Mouse (Mus musculus): Measurements from ENCODE around the gene Ergic1. TPM values are rescaled to one million over a fixed set of nuclear protein-coding genes. Genes with fewer than 3 reads are reported as not detected.

Ergic1 gene
- polyA plus RNA-seq, 1 experiment = 68.6 TPM

- WGBS = 61% methylated on average over 7 of the region's 7 CpGs
Observed at GRCm38 (mm10) chr17:26694171-26694570, 132.9 kb downstream of the Ergic1 start.

GRCm38 (mm10) chr17:26695193-26695592 lies 133.9 kb downstream of the Ergic1 start:
- no peak overlapping the region for H3K27ac ChIP-seq (ENCODE audit: insufficient read depth, low read depth, low read length)
- no peaks in the 10 kb centered on the region for H3K27me3 ChIP-seq (ENCODE audit: control insufficient read depth, insufficient read depth, low read length)
- peaks cover 3% of the 10 kb centered on the region; the same call in 1 of the 2 replicates for H3K4me1 ChIP-seq (ENCODE audit: control insufficient read depth, insufficient read depth, insufficient read length, low read length)
- H3K36me3 ChIP-seq (ENCODE audit: control insufficient read depth, insufficient read depth, low read length) = peaks cover 32% of the 10 kb centered on the region
- WGBS = 96% methylated on average over 3 of the region's 3 CpGs
- H3K4me3 ChIP-seq (ENCODE audit: low read depth, low read length) = no peak overlapping the region
- TF ChIP-seq CTCF (IDR thresholded peaks at IDR 0.05; ENCODE audit: extremely low read depth, insufficient read length, insufficient replicate concordance, low read depth, low read length) (no peak), POLR2A (IDR thresholded peaks at IDR 0.05; ENCODE audit: low read depth, low read length) (no peak)

More at GRCm38 (mm10) chr17:26694171-26694570, 132.9 kb downstream of the Ergic1 start:
- H3K27me3 ChIP-seq (ENCODE audit: control insufficient read depth, insufficient read depth, low read length) = no peaks in the 10 kb centered on the region
- no peak overlapping the region for H3K4me3 ChIP-seq (ENCODE audit: low read depth, low read length)
- H3K4me1 ChIP-seq (ENCODE audit: control insufficient read depth, insufficient read depth, insufficient read length, low read length) = peaks cover 3% of the 10 kb centered on the region; the same call in 1 of the 2 replicates
- peaks cover 28% of the 10 kb centered on the region for H3K36me3 ChIP-seq (ENCODE audit: control insufficient read depth, insufficient read depth, low read length)
- TF ChIP-seq POLR2A (IDR thresholded peaks at IDR 0.05; ENCODE audit: low read depth, low read length) (no peak), CTCF (IDR thresholded peaks at IDR 0.05; ENCODE audit: extremely low read depth, insufficient read length, insufficient replicate concordance, low read depth, low read length) (no peak)
- no peak overlapping the region for H3K27ac ChIP-seq (ENCODE audit: insufficient read depth, low read depth, low read length)

GRCm38 (mm10) chr17:26698846-26699245 lies 137.6 kb downstream of the Ergic1 start:
- H3K36me3 ChIP-seq (ENCODE audit: control insufficient read depth, insufficient read depth, low read length) = peaks cover 36% of the 10 kb centered on the region
- no peaks in the 10 kb centered on the region for H3K27me3 ChIP-seq (ENCODE audit: control insufficient read depth, insufficient read depth, low read length)
- WGBS = 93% methylated on average over 5 of the region's 5 CpGs
- peaks cover 10% of the 10 kb centered on the region; the same call in 1 of the 2 replicates for H3K4me1 ChIP-seq (ENCODE audit: control insufficient read depth, insufficient read depth, insufficient read length, low read length)
- H3K4me3 ChIP-seq (ENCODE audit: low read depth, low read length) = no peak overlapping the region
- H3K27ac ChIP-seq (ENCODE audit: insufficient read depth, low read depth, low read length) = no peak overlapping the region
- peak; percentile 60; the same call in 1 of the 2 replicates for TF ChIP-seq CTCF (IDR thresholded peaks at IDR 0.05; ENCODE audit: extremely low read depth, insufficient read length, insufficient replicate concordance, low read depth, low read length)
- TF ChIP-seq POLR2A (IDR thresholded peaks at IDR 0.05; ENCODE audit: low read depth, low read length) = no peak

GRCm38 (mm10) chr17:26699819-26700616 lies 138.7 kb downstream of the Ergic1 start:
- H3K36me3 ChIP-seq (ENCODE audit: control insufficient read depth, insufficient read depth, low read length) = peaks cover 36% of the 10 kb centered on the region
- peaks cover 10% of the 10 kb centered on the region; the same call in 1 of the 2 replicates for H3K4me1 ChIP-seq (ENCODE audit: control insufficient read depth, insufficient read depth, insufficient read length, low read length)
- H3K4me3 ChIP-seq (ENCODE audit: low read depth, low read length) = no peak overlapping the region
- peak overlapping the region; percentile 85 for H3K27ac ChIP-seq (ENCODE audit: insufficient read depth, low read depth, low read length)
- no peaks in the 10 kb centered on the region for H3K27me3 ChIP-seq (ENCODE audit: control insufficient read depth, insufficient read depth, low read length)
- WGBS = 53% methylated on average over 10 of the region's 10 CpGs
- no peak for TF ChIP-seq POLR2A (IDR thresholded peaks at IDR 0.05; ENCODE audit: low read depth, low read length)
- no peak for TF ChIP-seq CTCF (IDR thresholded peaks at IDR 0.05; ENCODE audit: extremely low read depth, insufficient read length, insufficient replicate concordance, low read depth, low read length)

GRCm38 (mm10) chr17:26701565-26701964 lies 140.3 kb downstream of the Ergic1 start:
- peaks cover 10% of the 10 kb centered on the region; the same call in 1 of the 2 replicates for H3K4me1 ChIP-seq (ENCODE audit: control insufficient read depth, insufficient read depth, insufficient read length, low read length)
- 94% methylated on average over 13 of the region's 13 CpGs for WGBS
- peaks cover 27% of the 10 kb centered on the region for H3K36me3 ChIP-seq (ENCODE audit: control insufficient read depth, insufficient read depth, low read length)
- TF ChIP-seq CTCF (IDR thresholded peaks at IDR 0.05; ENCODE audit: extremely low read depth, insufficient read length, insufficient replicate concordance, low read depth, low read length) = no peak
- no peak for TF ChIP-seq POLR2A (IDR thresholded peaks at IDR 0.05; ENCODE audit: low read depth, low read length)
- H3K27me3 ChIP-seq (ENCODE audit: control insufficient read depth, insufficient read depth, low read length) = no peaks in the 10 kb centered on the region
- no peak overlapping the region for H3K4me3 ChIP-seq (ENCODE audit: low read depth, low read length)
- no peak overlapping the region for H3K27ac ChIP-seq (ENCODE audit: insufficient read depth, low read depth, low read length)

- H3K27ac ChIP-seq (ENCODE audit: insufficient read depth, low read depth, low read length) = peak overlapping the region; percentile 45; the same call in 1 of the 2 replicates
- TF ChIP-seq CTCF (IDR thresholded peaks at IDR 0.05; ENCODE audit: extremely low read depth, insufficient read length, insufficient replicate concordance, low read depth, low read length) (no peak), POLR2A (IDR thresholded peaks at IDR 0.05; ENCODE audit: low read depth, low read length) (no peak)
- 27% methylated on average over 4 of the region's 4 CpGs for WGBS
- peaks cover 10% of the 10 kb centered on the region; the same call in 1 of the 2 replicates for H3K4me1 ChIP-seq (ENCODE audit: control insufficient read depth, insufficient read depth, insufficient read length, low read length)
- no peak overlapping the region for H3K4me3 ChIP-seq (ENCODE audit: low read depth, low read length)
- no peaks in the 10 kb centered on the region for H3K27me3 ChIP-seq (ENCODE audit: control insufficient read depth, insufficient read depth, low read length)
- H3K36me3 ChIP-seq (ENCODE audit: control insufficient read depth, insufficient read depth, low read length) = peaks cover 19% of the 10 kb centered on the region
Observed at GRCm38 (mm10) chr17:26702621-26703020, 141.3 kb downstream of the Ergic1 start.

- Histone ChIP-seq H3K4me3 (ENCODE audit: low read depth, low read length) (no peak overlapping the region), H3K4me1 (ENCODE audit: control insufficient read depth, insufficient read depth, insufficient read length, low read length) (peaks cover 10% of the 10 kb centered on the region; the same call in 1 of the 2 replicates), H3K27me3 (ENCODE audit: control insufficient read depth, insufficient read depth, low read length) (no peaks in the 10 kb centered on the region), H3K36me3 (ENCODE audit: control insufficient read depth, insufficient read depth, low read length) (peaks cover 12% of the 10 kb centered on the region), H3K27ac (ENCODE audit: insufficient read depth, low read depth, low read length) (no peak overlapping the region)
- TF ChIP-seq POLR2A (IDR thresholded peaks at IDR 0.05; ENCODE audit: low read depth, low read length) (no peak), CTCF (IDR thresholded peaks at IDR 0.05; ENCODE audit: extremely low read depth, insufficient read length, insufficient replicate concordance, low read depth, low read length) (no peak)
- 89% methylated on average over 4 of the region's 4 CpGs for WGBS
Observed at GRCm38 (mm10) chr17:26703671-26704070, 142.4 kb downstream of the Ergic1 start.
